Mouse (Mus musculus) G1E (cell line): ENCODE results near the gene Pcbp1. TPM values are rescaled to one million over a fixed set of nuclear protein-coding genes. Genes with fewer than 3 reads are reported as not detected.
A peak's percentile ranks its signal among the peaks of the same experiment; 100 is the strongest.
"Not testable (repeated sequence)": the region's sequence is repeated elsewhere in the genome, so short reads cannot be mapped to it uniquely, and the experiment has no call there.

ENCODE experiments used
- ATAC-seq: 2 replicates; pipeline ENCODE4 v1.8.0; 2016; ENCODE audit warnings: mild to moderate bottlenecking; ENCODE audit not compliant: insufficient number of reproducible peaks, poor library complexity, low FRiP score, severe bottlenecking; ENCODE audit errors: extremely low read depth
- DNase-seq: peaks from one replicate; pipeline ENCODE4 v3.0.0; 2012; ENCODE audit warnings: low spot score
- H3K27me3 ChIP-seq: 2 replicates; pipeline ENCODE4 v1.6.1; 2012; ENCODE audit warnings: mild to moderate bottlenecking, low read length, inconsistent platforms; ENCODE audit not compliant: insufficient read depth
- H3K36me3 ChIP-seq: replicated peaks from 2 replicates; pipeline ENCODE3; 2012; ENCODE audit warnings: mild to moderate bottlenecking, inconsistent platforms
- H3K4me1 ChIP-seq: 2 replicates; pipeline ENCODE4 v1.6.1; 2012; ENCODE audit warnings: low read depth, low read length, inconsistent platforms, mixed read lengths; ENCODE audit not compliant: insufficient read depth
- H3K4me3 ChIP-seq: 2 replicates; pipeline ENCODE4 v1.5.1; 2012; ENCODE audit warnings: low read depth, mild to moderate bottlenecking, inconsistent platforms, low read length, moderate library complexity, mixed read lengths
- H3K9me3 ChIP-seq: replicated peaks from 2 replicates; pipeline ENCODE4 v1.6.1; 2012; ENCODE audit warnings: inconsistent platforms
- CTCF ChIP-seq: IDR thresholded peaks from 2 replicates; pipeline ENCODE4 v1.5.1; 2012; ENCODE audit warnings: low read depth, low read length, inconsistent platforms, mixed read lengths
- GATA1 ChIP-seq: IDR thresholded peaks from 2 replicates; pipeline ENCODE4 v1.6.1; 2012; ENCODE audit warnings: borderline replicate concordance, low read length, inconsistent platforms, mixed read lengths
- GATA2 ChIP-seq: IDR thresholded peaks from 2 replicates; pipeline ENCODE4 v1.6.1; 2012; ENCODE audit warnings: low read depth, low read length, inconsistent platforms, borderline replicate concordance
- POLR2AphosphoS5 ChIP-seq: IDR thresholded peaks from 2 replicates; pipeline ENCODE4 v1.6.1; 2012; ENCODE audit warnings: low read depth, low read length, inconsistent platforms; ENCODE audit not compliant: insufficient replicate concordance
- TAL1 ChIP-seq: conservative IDR thresholded peaks from 2 replicates; pipeline ENCODE4 v1.6.1; 2012; ENCODE audit warnings: low read depth, low read length, inconsistent platforms, mixed read lengths
- polyA plus RNA-seq: library from polyadenylated mRNA; stranded (reverse); fragments of >175 nt; gene quantifications from 2 replicates; pipeline ENCODE4 v1.2.3, GENCODE M21; 2012
- total RNA-seq, 2 experiments: library from RNA; stranded (forward) in 1 of 2; stranded (reverse) in 1 of 2; fragments of 200-1000 nt in 1 of 2; fragments of >200 nt in 1 of 2; fragmentation: Nextera tagmentation in 1 of 2; gene quantifications; 2 replicates each; pipeline ENCODE4 v1.2.3; 2014 to 2017

Pcbp1 gene
- total and polyA plus RNA-seq, 3 experiments, result 101 to 1,039 (median 191) TPM

DNA sequence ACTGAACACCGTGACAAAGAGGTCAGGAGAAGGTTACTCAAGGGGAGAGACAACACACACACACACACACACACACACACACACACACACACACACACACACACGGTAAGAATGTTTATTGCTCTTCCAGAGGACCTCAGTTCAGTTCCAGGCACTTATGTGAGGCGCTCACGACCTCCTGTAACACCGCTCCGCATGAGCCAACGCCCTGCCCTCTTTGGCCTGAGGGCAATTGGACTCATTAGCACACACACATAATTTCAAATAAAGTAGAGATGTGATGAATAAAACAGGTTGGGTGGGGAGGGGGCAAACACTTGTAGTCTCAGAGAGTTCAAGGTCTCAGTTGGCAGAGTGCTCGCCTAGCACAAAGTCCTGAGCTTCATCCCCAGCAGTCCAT is 30.0 kb downstream of the Pcbp1 start:
- Histone ChIP-seq H3K9me3 (peaks cover 4% of the 10 kb centered on the region), H3K4me1 (peaks cover 64% of the 10 kb centered on the region), H3K4me3 (no peak overlapping the region; the same call in 1 of the 2 replicates), H3K36me3 (no peaks in the 10 kb centered on the region), H3K27me3 (no peaks in the 10 kb centered on the region)
- ATAC-seq, result no peak
- TF ChIP-seq GATA1, result no peak
- no peak for TF ChIP-seq GATA2
- TF ChIP-seq TAL1, result no peak
- TF ChIP-seq CTCF, result no peak
- no peak for TF ChIP-seq POLR2AphosphoS5
- no peak for DNase-seq

GRCm38 (mm10) chr6:86495661-86496060 is 30.5 kb downstream of the Pcbp1 start:
- peaks cover 4% of the 10 kb centered on the region for H3K9me3 ChIP-seq
- no peaks in the 10 kb centered on the region for H3K36me3 ChIP-seq
- ATAC-seq, result no peak
- peaks cover 64% of the 10 kb centered on the region for H3K4me1 ChIP-seq
- no peak for DNase-seq
- H3K27me3 ChIP-seq, result no peaks in the 10 kb centered on the region
- no peak for TF ChIP-seq GATA1
- no peak for TF ChIP-seq CTCF
- TF ChIP-seq GATA2, result no peak
- TF ChIP-seq POLR2AphosphoS5, result no peak
- TF ChIP-seq TAL1, result no peak
- H3K4me3 ChIP-seq, result no peak overlapping the region

DNA sequence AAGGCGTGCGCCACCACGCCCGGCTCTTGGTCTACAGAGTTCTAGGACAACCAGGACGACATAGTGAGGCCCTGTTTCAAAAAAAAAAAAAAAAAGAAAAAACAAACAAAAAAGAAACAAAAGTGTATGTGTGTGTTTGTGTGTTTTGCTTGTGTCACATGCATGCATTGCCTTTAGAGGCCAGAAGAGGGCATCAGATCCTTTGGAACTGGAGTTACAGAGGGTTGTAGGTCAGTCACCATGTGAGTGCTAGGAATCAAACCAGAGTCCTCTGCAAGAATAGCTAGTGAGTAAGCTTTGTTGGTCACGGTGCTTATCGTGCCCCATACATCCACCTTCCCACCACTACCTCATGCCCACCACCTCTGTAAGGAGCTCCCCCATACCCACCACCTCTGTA is 31.4 kb downstream of the Pcbp1 start:
- no peak for TF ChIP-seq CTCF
- no peak for TF ChIP-seq TAL1
- TF ChIP-seq GATA2, result no peak
- TF ChIP-seq GATA1, result no peak
- TF ChIP-seq POLR2AphosphoS5, result no peak
- DNase-seq, result no peak
- no peaks in the 10 kb centered on the region for H3K27me3 ChIP-seq
- no peaks in the 10 kb centered on the region for H3K36me3 ChIP-seq
- H3K4me3 ChIP-seq, result no peak overlapping the region
- peaks cover 66% of the 10 kb centered on the region for H3K4me1 ChIP-seq
- ATAC-seq, result no peak
- H3K9me3 ChIP-seq, result peaks cover 8% of the 10 kb centered on the region

GRCm38 (mm10) chr6:86493469-86494263 is 32.5 kb downstream of the Pcbp1 start:
- no peak for TF ChIP-seq GATA2
- no peak for TF ChIP-seq GATA1
- TF ChIP-seq CTCF, result no peak
- no peak for TF ChIP-seq TAL1
- TF ChIP-seq POLR2AphosphoS5, result no peak
- H3K4me1 ChIP-seq, result peaks cover 57% of the 10 kb centered on the region
- ATAC-seq (peak; percentile 34), DNase-seq (peak; percentile 45)
- H3K27me3 ChIP-seq, result no peaks in the 10 kb centered on the region
- H3K9me3 ChIP-seq, result peaks cover 8% of the 10 kb centered on the region
- no peaks in the 10 kb centered on the region for H3K36me3 ChIP-seq
- H3K4me3 ChIP-seq, result no peak overlapping the region; the same call in 1 of the 2 replicates

- not testable (repeated sequence) for H3K4me3 ChIP-seq, DNase-seq, ATAC-seq, H3K9me3 ChIP-seq, H3K27me3 ChIP-seq, H3K36me3 ChIP-seq
- peaks cover 49% of the 10 kb centered on the region for H3K4me1 ChIP-seq
Observed at GRCm38 (mm10) chr6:86490413-86490812, 35.7 kb downstream of the Pcbp1 start.

- H3K36me3 ChIP-seq, result no peaks in the 10 kb centered on the region
- ATAC-seq, result no peak
- DNase-seq, result no peak
- peaks cover 49% of the 10 kb centered on the region for H3K4me1 ChIP-seq
- H3K9me3 ChIP-seq, result peaks cover 7% of the 10 kb centered on the region
- TF ChIP-seq TAL1 (no peak), GATA2 (no peak), GATA1 (no peak), POLR2AphosphoS5 (no peak), CTCF (no peak)
- no peaks in the 10 kb centered on the region for H3K27me3 ChIP-seq
- no peak overlapping the region for H3K4me3 ChIP-seq
Observed at GRCm38 (mm10) chr6:86489945-86490344, 36.2 kb downstream of the Pcbp1 start.

DNA sequence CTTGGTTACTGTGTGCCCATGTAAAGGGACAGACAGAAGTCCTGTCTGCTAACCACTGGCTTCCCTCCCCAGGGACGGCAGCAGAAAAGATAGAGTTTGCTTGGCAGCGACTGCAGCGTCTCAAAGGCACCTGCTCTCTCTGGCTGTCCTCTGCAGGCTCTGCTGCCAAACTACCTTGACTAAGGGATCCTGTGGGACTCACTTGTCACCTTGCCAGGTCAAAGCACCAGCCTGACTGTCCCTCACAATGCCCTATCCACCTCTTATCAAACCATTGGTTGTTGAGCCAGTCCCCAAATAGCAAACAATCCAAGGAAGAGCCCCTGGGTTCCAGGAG is 38.0 kb downstream of the Pcbp1 start:
- no peak for TF ChIP-seq POLR2AphosphoS5
- TF ChIP-seq CTCF, result no peak
- TF ChIP-seq GATA2, result no peak
- TF ChIP-seq GATA1, result no peak
- no peak for TF ChIP-seq TAL1
- peaks cover 4% of the 10 kb centered on the region; the same call in 1 of the 2 replicates for H3K9me3 ChIP-seq
- H3K4me3 ChIP-seq, result peak overlapping the region; percentile 64; the same call in 1 of the 2 replicates
- no peaks in the 10 kb centered on the region for H3K36me3 ChIP-seq
- no peak for DNase-seq
- peaks cover 37% of the 10 kb centered on the region for H3K4me1 ChIP-seq
- no peaks in the 10 kb centered on the region for H3K27me3 ChIP-seq
- no peak for ATAC-seq
